Mouse (Mus musculus): Measurements from ENCODE around the gene Nr5a2.
"Not testable (repeated sequence)": the region's sequence is repeated elsewhere in the genome, so short reads cannot be mapped to it uniquely, and the experiment has no call there.

Gene Nr5a2

GRCm38 (mm10) chr1:136839202-136839601 is 121.0 kb downstream of the Nr5a2 start:
- no peak for DNase-seq (ENCODE audit: low read depth, low spot score)

- DNase-seq (ENCODE audit: low read depth, low spot score), result no peak
These were observed 127.7 kb downstream of the Nr5a2 start for GRCm38 (mm10) chr1:136832305-136833152.

- DNase-seq (ENCODE audit: low read depth, low spot score), result no peak
These were observed 129.3 kb downstream of the Nr5a2 start for GRCm38 (mm10) chr1:136830992-136831391.

- no peak for DNase-seq (ENCODE audit: low read depth, low spot score)
These were observed 130.3 kb downstream of the Nr5a2 start for GRCm38 (mm10) chr1:136829931-136830330.

GRCm38 (mm10) chr1:136823897-136824296 is 136.4 kb downstream of the Nr5a2 start:
- no peak for DNase-seq (ENCODE audit: low read depth, low spot score)

GRCm38 (mm10) chr1:136800625-136801024 is 159.6 kb downstream of the Nr5a2 start:
- DNase-seq (ENCODE audit: low read depth, low spot score), result no peak

GRCm38 (mm10) chr1:136796361-136797090 is 163.7 kb downstream of the Nr5a2 start:
- DNase-seq (ENCODE audit: low read depth, low spot score), result no peak

- DNase-seq (ENCODE audit: low read depth, low spot score), result not testable (repeated sequence)
These were observed 167.0 kb downstream of the Nr5a2 start for GRCm38 (mm10) chr1:136792957-136793883.
